Mouse (Mus musculus): ENCODE measurements around the gene Zfp541.

DNA sequence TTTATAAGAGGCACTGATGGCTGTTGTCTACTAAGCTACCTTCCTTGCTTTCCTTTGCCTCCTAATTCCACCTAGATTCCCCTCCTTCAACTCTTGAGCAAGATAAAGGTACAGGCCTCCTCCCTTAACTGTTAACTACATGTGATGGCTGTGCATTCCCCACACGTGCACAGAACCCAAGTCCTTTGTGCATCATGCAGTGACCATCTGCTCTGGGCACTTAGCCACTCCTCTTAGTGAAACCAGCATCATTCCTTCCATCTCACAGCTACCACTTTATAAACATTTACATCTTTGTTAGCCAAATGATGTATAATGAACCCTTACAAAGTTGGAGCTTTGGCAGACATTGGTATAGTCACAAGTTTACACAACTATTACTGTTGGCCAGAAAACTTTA, 18.3 kb downstream of the Zfp541 start:
- no peak for TF ChIP-seq CTCF (conservative IDR thresholded peaks at IDR 0.05; ENCODE audit: low read length)
- TF ChIP-seq NANOG (IDR thresholded peaks at IDR 0.05; ENCODE audit: borderline replicate concordance, low read length), result no peak
- TF ChIP-seq POU5F1 (IDR thresholded peaks at IDR 0.05; ENCODE audit: borderline replicate concordance, low read length), result no peak
